Mouse (Mus musculus) forebrain, embryonic 10.5 days (tissue): ENCODE results near the gene Tagln2. TPM values are rescaled to one million over a fixed set of nuclear protein-coding genes. Genes with fewer than 3 reads are reported as not detected.
A peak's percentile ranks its signal among the peaks of the same experiment; 100 is the strongest.

Experiments
- DNase-seq: peaks from one replicate; pipeline ENCODE4 v3.0.0-alpha.2; 2017; ENCODE audit warnings: low spot score; ENCODE audit errors: extremely low spot score
- H3K27ac ChIP-seq: fragments of 300-500 bp; sonication (generic); 2 replicates; pipeline ENCODE4 v1.5.1; 2016; ENCODE audit warnings: mild to moderate bottlenecking
- H3K27me3 ChIP-seq: fragments of 300-500 bp; sonication (generic); 2 replicates; pipeline ENCODE4 v1.6.1; 2016; ENCODE audit warnings: mild to moderate bottlenecking; ENCODE audit not compliant: poor library complexity, severe bottlenecking
- H3K36me3 ChIP-seq: fragments of 300-500 bp; sonication (generic); replicated peaks from 2 replicates; pipeline ENCODE4 v1.6.1; 2016; ENCODE audit warnings: mild to moderate bottlenecking, moderate library complexity
- H3K4me1 ChIP-seq: fragments of 300-500 bp; sonication (generic); 2 replicates; pipeline ENCODE4 v1.6.1; 2016
- H3K4me3 ChIP-seq: fragments of 300-500 bp; sonication (generic); 2 replicates; pipeline ENCODE4 v1.5.1; 2016; ENCODE audit warnings: mild to moderate bottlenecking, moderate library complexity
- H3K9me3 ChIP-seq: fragments of 300-500 bp; sonication (generic); 2 replicates; pipeline ENCODE4 v1.6.1; 2016; ENCODE audit warnings: mild to moderate bottlenecking, moderate library complexity
- WGBS: fragments of 180-500 bp; shearing (Covaris S2); methylation state at CpG from one replicate; pipeline ENCODE4 v1.1.7; 2016; 5-methylcytosine and 5-hydroxymethylcytosine counted together
- polyA plus RNA-seq: library from polyadenylated mRNA; unstranded; fragments of >200 nt; fragmentation: Nextera tagmentation; extraction: Ambion mirVana; gene quantifications from 2 replicates; pipeline ENCODE4 v1.2.1, GENCODE M21; 2016

Gene Tagln2
- polyA plus RNA-seq, 1 experiment from 2014 or later: 71.1 TPM

DNA sequence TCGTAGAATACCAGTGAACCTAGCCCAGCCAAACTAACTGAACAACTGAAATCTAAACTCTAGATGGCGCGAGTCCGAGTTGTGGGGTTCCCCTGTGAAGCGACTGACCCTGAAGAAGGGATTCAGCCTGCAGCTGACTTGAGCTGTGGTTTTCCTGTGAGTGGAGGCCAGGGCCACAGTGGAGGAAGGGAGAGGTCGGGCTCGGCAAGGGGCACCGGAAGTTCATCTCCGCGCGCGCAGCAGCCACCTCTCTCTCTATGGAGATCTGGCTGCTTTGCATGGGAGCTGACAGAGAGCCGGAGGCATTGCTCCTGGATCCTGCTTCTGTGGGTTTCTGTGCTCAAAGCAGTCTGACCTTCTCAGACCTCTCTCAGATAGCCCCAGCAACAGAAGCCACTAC, 13.1 kb downstream of the Tagln2 start:
- peaks cover 7% of the 10 kb centered on the region for H3K9me3 ChIP-seq
- WGBS: 37% methylated on average over 13 of the region's 13 CpGs
- H3K4me3 ChIP-seq: peak overlapping the region; percentile 17; the same call in 1 of the 2 replicates
- H3K4me1 ChIP-seq: peaks cover 39% of the 10 kb centered on the region
- H3K36me3 ChIP-seq: no peaks in the 10 kb centered on the region
- H3K27me3 ChIP-seq: peaks cover 6% of the 10 kb centered on the region; the same call in 1 of the 2 replicates
- H3K27ac ChIP-seq: peak overlapping the region; percentile 68
- no peak for DNase-seq

DNA sequence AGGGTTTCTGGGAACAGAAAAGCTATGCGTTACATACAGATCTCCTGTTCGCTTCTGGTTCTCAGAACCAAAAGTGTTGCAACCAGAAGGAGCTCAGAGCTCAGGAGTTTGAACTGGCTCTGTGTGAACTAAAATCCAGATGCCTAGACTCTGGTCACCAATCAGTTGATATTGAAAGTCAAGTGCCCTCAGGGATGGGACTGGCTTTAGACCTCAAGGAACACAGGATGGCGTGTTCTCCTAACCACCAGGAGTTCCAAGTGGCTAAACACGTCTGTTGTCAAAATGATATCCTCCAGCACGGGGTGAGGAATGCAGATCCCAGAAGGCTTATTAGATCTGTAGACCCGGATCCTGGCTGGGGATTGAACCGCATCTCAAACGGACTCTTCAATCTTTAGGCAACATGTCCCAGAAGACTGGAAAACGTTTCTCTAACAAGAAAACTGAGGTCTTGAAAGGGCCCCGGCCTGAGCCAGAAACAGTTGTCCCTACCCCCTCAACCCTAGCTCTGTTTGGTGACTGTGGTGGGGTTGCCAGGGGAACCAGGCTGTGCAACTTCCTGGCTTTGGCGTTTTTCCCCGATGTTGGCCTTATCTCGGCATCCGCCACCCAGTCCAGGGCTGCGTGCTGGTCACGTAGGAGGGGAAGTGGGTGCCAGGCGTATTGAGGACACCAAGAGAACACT, 13.8 kb downstream of the Tagln2 start:
- H3K36me3 ChIP-seq: no peaks in the 10 kb centered on the region
- peaks cover 9% of the 10 kb centered on the region for H3K9me3 ChIP-seq
- H3K27ac ChIP-seq: peak overlapping the region; percentile 68; the same call in 1 of the 2 replicates
- H3K4me3 ChIP-seq: no peak overlapping the region
- H3K27me3 ChIP-seq: peaks cover 5% of the 10 kb centered on the region; the same call in 1 of the 2 replicates
- 87% methylated on average over 17 of the region's 17 CpGs for WGBS
- H3K4me1 ChIP-seq: peaks cover 34% of the 10 kb centered on the region
- DNase-seq: no peak

GRCm38 (mm10) chr1:172514213-172514529, 14.3 kb downstream of the Tagln2 start:
- WGBS: 87% methylated on average over 4 of the region's 4 CpGs
- H3K9me3 ChIP-seq: peaks cover 9% of the 10 kb centered on the region

DNA sequence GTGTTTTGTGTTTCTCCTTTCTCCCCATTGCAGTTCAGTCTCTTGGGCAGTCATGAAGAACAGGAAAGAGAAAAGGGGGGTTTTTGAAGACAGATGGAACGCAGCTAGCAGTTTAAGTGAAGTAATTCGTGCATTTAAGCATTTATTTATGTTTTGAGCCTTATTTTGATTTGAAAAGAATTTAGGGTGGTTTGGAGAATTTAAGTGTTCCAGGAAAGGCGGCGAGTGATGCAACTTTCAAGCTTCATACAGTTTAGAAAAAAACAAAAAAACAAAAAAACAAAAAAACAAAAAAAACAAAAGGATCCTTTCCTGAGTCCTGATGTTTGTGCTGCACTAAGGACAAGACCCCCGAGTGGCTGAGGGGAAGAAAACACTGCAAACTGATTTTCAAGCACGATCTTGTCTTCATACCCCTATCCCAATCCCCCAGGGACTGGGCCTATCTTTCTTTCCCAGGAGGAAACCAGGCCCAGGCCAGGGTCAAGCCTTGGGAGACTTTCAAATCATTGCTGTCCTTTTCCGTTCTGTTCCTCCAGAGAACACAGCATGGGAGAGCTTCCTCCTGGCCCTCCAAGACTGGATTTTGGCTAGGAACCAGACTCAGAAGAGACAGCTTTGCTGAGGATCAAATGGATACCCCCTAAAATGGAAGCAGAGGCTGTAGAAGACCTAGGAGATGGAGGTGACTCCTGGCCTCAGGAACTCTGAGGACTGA, 14.9 kb downstream of the Tagln2 start:
- H3K27me3 ChIP-seq: peaks cover 11% of the 10 kb centered on the region; the same call in 1 of the 2 replicates
- peaks cover 9% of the 10 kb centered on the region for H3K9me3 ChIP-seq
- no peak for DNase-seq
- no peaks in the 10 kb centered on the region for H3K36me3 ChIP-seq
- no peak overlapping the region for H3K4me3 ChIP-seq
- peaks cover 35% of the 10 kb centered on the region for H3K4me1 ChIP-seq
- 86% methylated on average over 7 of the region's 7 CpGs for WGBS
- H3K27ac ChIP-seq: no peak overlapping the region

More at GRCm38 (mm10) chr1:172514213-172514529, 14.3 kb downstream of the Tagln2 start:
- Histone ChIP-seq H3K27me3 (peaks cover 6% of the 10 kb centered on the region; the same call in 1 of the 2 replicates), H3K4me1 (peaks cover 31% of the 10 kb centered on the region), H3K27ac (no peak overlapping the region), H3K36me3 (no peaks in the 10 kb centered on the region), H3K4me3 (no peak overlapping the region)
- DNase-seq: no peak

DNA sequence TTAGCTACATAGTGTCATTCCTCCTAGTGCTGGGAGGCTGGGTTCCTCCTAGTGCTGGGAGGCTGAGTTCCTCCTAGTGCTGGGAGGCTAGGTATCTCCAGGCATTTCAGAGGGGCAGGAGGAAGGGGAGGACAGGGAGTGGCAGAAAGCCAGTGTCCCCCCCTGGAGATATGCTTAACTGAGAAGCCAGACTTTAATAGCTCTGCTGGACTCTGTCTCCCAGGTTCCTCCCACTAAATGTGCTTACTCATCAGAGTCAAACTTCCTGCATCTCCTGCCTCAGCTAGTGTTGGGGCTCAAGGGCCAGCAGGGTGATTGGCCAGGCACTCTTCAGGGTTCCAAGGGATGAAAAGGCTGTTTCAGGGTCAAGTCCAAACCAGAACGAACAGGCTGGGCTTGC, 15.5 kb downstream of the Tagln2 start:
- Histone ChIP-seq H3K27me3 (peaks cover 13% of the 10 kb centered on the region; the same call in 1 of the 2 replicates), H3K4me1 (peaks cover 37% of the 10 kb centered on the region), H3K27ac (0 out of 2 replicates have a peak overlapping the region, but pooled peaks have one; percentile 20), H3K36me3 (no peaks in the 10 kb centered on the region), H3K4me3 (no peak overlapping the region), H3K9me3 (peaks cover 9% of the 10 kb centered on the region)
- WGBS: 72% methylated on average over 1 of the region's 1 CpGs
- no peak for DNase-seq

DNA sequence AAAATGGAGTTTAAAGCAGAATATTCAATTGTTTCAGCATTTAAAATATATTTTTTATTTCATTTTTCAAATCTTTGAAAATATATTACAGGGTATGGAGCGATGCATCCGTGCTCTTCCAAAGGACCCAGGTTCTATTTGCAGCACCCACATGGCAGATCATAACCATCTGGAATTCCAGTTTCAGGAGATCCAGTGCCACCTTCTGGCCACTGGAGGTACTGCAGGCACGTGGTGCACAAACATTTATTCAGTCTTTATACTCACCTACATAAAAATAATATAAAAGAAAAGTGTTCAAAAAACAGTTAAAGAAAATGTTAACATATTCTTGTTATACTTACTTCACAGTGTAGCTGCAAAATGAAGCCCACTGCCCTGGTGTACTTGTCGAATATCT, 18.2 kb downstream of the Tagln2 start:
- H3K9me3 ChIP-seq: peaks cover 9% of the 10 kb centered on the region
- WGBS: 75% methylated on average over 4 of the region's 4 CpGs
- H3K27ac ChIP-seq: no peak overlapping the region
- no peak overlapping the region for H3K4me3 ChIP-seq
- H3K27me3 ChIP-seq: peaks cover 28% of the 10 kb centered on the region
- no peaks in the 10 kb centered on the region for H3K36me3 ChIP-seq
- no peak for DNase-seq
- peaks cover 41% of the 10 kb centered on the region for H3K4me1 ChIP-seq

GRCm38 (mm10) chr1:172519644-172520043, 19.8 kb downstream of the Tagln2 start:
- Histone ChIP-seq H3K4me3 (no peak overlapping the region), H3K9me3 (peaks cover 9% of the 10 kb centered on the region), H3K36me3 (no peaks in the 10 kb centered on the region), H3K27ac (peak overlapping the region; percentile 83; the same call in 1 of the 2 replicates), H3K27me3 (peaks cover 26% of the 10 kb centered on the region), H3K4me1 (peaks cover 31% of the 10 kb centered on the region)
- DNase-seq: no peak
- 70% methylated on average over 6 of the region's 6 CpGs for WGBS

- DNase-seq: peak; percentile 95
- H3K9me3 ChIP-seq: peaks cover 9% of the 10 kb centered on the region
- peaks cover 26% of the 10 kb centered on the region for H3K27me3 ChIP-seq
- no peaks in the 10 kb centered on the region for H3K36me3 ChIP-seq
- 4% methylated on average over 28 of the region's 28 CpGs for WGBS
- peaks cover 41% of the 10 kb centered on the region for H3K4me1 ChIP-seq
- H3K27ac ChIP-seq: peak within 1 kb of the TSS; percentile 83
- H3K4me3 ChIP-seq: peak within 1 kb of the TSS; percentile 49
Observed at GRCm38 (mm10) chr1:172520576-172521440, 21.0 kb downstream of the Tagln2 start, which contains the start of gene Cfap45. TSS of gene Cfap45 (plus strand) at chr1:172520801.

- Histone ChIP-seq H3K36me3 (no peaks in the 10 kb centered on the region), H3K27me3 (peaks cover 33% of the 10 kb centered on the region), H3K4me1 (peaks cover 44% of the 10 kb centered on the region), H3K27ac (no peak overlapping the region), H3K4me3 (no peak overlapping the region), H3K9me3 (peaks cover 7% of the 10 kb centered on the region)
- WGBS: 65% methylated on average over 7 of the region's 7 CpGs
- no peak for DNase-seq
Observed at GRCm38 (mm10) chr1:172522524-172522923, 22.7 kb downstream of the Tagln2 start.

- Histone ChIP-seq H3K36me3 (no peaks in the 10 kb centered on the region), H3K27ac (no peak overlapping the region), H3K4me3 (no peak overlapping the region), H3K4me1 (peaks cover 44% of the 10 kb centered on the region), H3K27me3 (peaks cover 39% of the 10 kb centered on the region), H3K9me3 (no peaks in the 10 kb centered on the region)
- DNase-seq: no peak
- WGBS: 81% methylated on average over 12 of the region's 12 CpGs
Observed at GRCm38 (mm10) chr1:172523699-172524101, 23.9 kb downstream of the Tagln2 start.

DNA sequence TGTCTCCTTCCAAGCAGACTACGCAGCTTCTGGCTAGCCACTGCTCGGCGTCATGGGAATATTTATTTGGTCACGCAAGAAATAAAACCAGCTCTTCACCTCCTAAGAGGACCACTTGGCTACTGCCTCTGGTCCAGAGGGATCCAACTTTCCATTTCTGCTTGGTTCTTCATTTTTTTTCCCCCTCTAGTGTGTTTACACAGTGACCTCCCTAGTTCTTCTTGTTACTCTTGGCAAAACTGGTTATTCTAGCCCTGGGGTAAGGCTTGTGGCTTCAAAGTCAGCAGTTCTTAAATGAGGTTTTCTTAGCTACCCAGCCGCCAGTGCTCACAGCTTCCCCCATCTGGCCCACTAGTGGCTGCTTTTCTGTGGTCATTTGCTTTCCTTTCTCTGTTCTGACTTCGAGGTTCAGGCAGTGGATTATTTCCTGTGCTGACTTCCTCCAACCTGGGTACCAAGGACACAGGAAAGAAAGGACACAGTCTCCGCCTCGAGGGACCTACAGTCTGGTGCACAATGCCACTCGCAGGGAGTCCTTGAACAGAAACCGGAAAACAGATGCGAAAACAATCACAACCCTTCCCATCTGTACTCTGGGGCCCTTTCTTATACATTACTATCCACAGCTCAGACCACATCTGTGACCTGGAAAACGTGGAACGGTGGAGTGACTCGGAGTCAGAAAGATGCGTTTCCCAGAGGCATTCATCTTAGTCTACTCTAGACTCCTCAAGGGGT, 25.3 kb downstream of the Tagln2 start:
- H3K27me3 ChIP-seq: peaks cover 37% of the 10 kb centered on the region
- 59% methylated on average over 15 of the region's 15 CpGs for WGBS
- no peak overlapping the region for H3K4me3 ChIP-seq
- peaks cover 40% of the 10 kb centered on the region for H3K4me1 ChIP-seq
- no peak for DNase-seq
- H3K27ac ChIP-seq: peak overlapping the region; percentile 44; the same call in 1 of the 2 replicates
- no peaks in the 10 kb centered on the region for H3K36me3 ChIP-seq
- no peaks in the 10 kb centered on the region for H3K9me3 ChIP-seq

DNA sequence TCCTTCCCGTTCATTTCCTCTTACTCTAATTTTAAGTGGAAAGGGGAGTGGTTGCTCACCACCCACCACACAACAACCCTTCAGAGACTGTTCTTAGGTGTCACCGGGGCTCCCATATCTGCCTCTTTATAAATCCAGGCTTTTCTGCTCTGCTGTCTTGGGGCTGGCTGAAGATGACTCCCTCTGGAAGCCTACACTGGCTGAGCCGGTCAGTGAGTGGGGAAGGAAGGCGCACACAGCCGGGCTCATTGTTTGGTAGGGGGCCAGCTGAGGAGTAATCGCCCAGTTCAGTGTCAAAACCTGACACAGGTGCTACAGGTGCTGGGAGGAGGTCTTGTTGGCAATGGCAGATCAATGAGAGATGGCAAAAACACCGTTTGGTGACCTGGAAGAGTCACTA, 26.1 kb downstream of the Tagln2 start:
- Histone ChIP-seq H3K4me1 (peaks cover 40% of the 10 kb centered on the region), H3K9me3 (no peaks in the 10 kb centered on the region), H3K36me3 (no peaks in the 10 kb centered on the region), H3K4me3 (no peak overlapping the region), H3K27me3 (peaks cover 44% of the 10 kb centered on the region), H3K27ac (no peak overlapping the region)
- DNase-seq: no peak
- WGBS: 75% methylated on average over 7 of the region's 7 CpGs
